Mouse (Mus musculus) A20 (cell line): ENCODE results near the gene Xbp1.
"Not testable (repeated sequence)": the region's sequence is repeated elsewhere in the genome, so short reads cannot be mapped to it uniquely, and the experiment has no call there.

Source experiments
- DNase-seq: peaks from one replicate; pipeline ENCODE4 v3.0.0-alpha.2; 2011; ENCODE audit warnings: low read depth, low spot score

Xbp1 gene

GRCm38 (mm10) chr11:5500903-5501741 lies 19.3 kb upstream of the Xbp1 start:
- DNase-seq = peak; percentile 89

- DNase-seq = peak; percentile 39
Observed at GRCm38 (mm10) chr11:5502351-5503051, 18.0 kb upstream of the Xbp1 start.

DNA sequence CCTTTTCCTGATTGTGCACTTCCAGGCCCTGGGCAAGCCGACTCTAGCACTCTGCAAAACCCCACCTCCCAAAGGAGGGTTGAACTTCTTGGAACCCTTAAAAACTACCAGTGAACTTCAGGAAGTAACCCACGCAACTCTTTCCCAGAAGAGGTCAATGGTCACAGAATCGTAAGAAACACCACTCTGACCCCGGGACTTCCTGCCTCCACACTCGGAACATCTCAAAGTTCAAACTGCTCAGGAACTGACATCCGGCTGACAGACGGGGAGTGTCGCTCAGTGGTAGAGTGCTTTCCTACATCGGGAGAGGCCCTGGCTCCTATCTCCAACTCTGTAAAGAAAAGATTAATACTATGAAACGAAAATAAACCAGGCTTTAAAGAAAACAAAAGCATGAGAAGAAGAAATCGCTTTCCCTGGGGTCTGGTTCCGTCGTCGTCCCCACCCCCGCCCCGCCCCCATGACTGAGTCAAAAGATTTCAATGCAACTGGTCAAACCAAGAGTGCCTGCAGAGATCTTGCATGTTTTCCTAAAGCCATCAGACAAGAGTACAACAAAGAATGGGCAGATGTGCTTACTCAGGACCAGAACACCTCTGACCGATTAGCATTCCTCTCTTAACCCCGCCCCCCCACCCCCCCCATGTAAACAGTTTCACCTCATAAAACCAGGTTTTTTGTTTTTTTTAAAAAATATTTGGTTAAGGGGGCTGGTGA lies 14.4 kb upstream of the Xbp1 start:
- no peak for DNase-seq

- DNase-seq = peak; percentile 82
Observed at GRCm38 (mm10) chr11:5509215-5510098, 11.0 kb upstream of the Xbp1 start.

- no peak for DNase-seq
Observed at GRCm38 (mm10) chr11:5510099-5510391, 10.4 kb upstream of the Xbp1 start.

DNA sequence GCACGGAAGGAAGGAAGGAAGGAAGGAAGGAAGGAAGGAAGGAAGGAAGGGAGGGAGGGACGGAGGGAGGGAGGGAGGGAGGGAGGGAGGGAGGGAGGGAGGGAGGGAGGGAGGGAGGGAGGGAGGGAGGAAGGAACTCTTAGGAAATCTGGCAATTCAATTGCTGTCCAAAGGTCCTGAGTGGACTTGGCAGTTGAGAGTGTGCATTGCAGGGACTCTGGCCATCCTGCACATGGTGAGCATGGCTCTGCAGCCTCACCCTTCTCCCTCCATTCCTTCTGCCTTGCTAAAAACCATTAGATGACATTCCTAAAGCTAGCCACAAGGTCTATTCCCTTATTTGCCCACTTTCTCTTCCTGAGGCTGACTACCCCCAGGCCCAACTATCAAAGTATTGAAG lies 9.8 kb upstream of the Xbp1 start:
- not testable (repeated sequence) for DNase-seq

GRCm38 (mm10) chr11:5512099-5512725 lies 8.2 kb upstream of the Xbp1 start:
- peak; percentile 87 for DNase-seq

GRCm38 (mm10) chr11:5512961-5513360 lies 7.5 kb upstream of the Xbp1 start:
- no peak for DNase-seq

DNA sequence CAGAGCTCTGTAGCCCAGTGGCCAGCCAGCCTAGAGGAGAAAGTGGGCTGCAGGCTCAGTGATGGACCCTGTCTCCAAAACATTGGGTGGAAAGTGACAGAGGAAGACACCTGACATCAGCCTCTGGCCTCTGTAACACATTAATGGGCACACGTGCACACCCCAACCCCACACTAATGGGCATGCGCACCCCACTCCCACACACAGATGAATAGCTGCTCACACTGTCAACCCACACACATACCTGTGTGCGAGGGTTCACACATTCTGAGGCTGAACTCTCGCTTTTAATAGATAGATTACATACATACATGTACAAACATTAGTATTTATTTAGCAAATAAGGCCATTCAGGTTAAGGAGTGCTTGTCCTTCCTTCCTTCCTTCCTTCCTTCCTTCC lies 6.4 kb upstream of the Xbp1 start:
- no peak for DNase-seq

- no peak for DNase-seq
Observed at GRCm38 (mm10) chr11:5515196-5515595, 5.3 kb upstream of the Xbp1 start.

DNA sequence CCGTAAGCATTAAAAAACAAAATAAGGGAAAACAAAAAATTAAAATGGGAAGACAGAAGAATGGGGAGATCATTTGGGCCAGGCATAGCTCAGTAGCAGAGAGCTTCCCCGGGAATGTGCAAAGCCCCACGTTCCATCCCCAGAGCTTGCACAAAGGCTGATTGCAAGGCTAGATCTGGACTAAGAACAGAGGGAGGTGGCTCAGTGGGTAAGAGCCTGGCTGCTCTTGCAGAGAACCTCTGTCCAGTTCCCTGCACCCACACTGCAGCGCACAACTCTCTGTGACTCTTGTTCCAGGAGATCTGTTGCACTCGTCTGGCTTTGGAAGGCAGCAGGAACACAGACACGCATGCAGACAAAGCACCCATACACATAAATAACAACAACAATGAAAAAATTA lies 4.8 kb upstream of the Xbp1 start:
- DNase-seq = no peak

- no peak for DNase-seq
Observed at GRCm38 (mm10) chr11:5516151-5516550, 4.3 kb upstream of the Xbp1 start.

DNA sequence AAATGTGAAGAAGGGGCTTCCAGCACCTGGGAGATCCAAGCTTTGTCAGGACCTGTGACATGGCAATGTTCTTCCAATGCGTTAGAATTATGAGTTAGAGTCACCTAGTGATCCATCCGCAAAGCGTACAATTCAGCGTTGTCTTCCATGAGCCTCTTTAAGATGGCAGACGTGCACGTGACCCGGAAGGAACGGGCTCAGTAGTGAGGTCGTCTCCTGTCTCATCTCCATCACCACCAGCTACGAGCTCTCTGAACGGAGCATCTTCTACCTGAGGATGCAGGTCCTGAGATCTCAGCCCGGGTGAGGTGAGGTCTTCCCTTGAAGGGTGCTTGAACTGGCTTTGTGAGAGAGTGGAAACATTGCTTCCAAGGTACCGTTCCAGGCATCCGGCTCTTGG lies 3.8 kb upstream of the Xbp1 start:
- no peak for DNase-seq

- no peak for DNase-seq
Observed at GRCm38 (mm10) chr11:5517346-5517745, 3.1 kb upstream of the Xbp1 start.

GRCm38 (mm10) chr11:5519681-5520080 lies 778 bp upstream of the Xbp1 start:
- no peak for DNase-seq

GRCm38 (mm10) chr11:5521266-5521515 lies 732 bp downstream of the Xbp1 start:
- DNase-seq = no peak

- peak; percentile 85 for DNase-seq
Observed at GRCm38 (mm10) chr11:5521516-5522291, 1.2 kb downstream of the Xbp1 start.

DNA sequence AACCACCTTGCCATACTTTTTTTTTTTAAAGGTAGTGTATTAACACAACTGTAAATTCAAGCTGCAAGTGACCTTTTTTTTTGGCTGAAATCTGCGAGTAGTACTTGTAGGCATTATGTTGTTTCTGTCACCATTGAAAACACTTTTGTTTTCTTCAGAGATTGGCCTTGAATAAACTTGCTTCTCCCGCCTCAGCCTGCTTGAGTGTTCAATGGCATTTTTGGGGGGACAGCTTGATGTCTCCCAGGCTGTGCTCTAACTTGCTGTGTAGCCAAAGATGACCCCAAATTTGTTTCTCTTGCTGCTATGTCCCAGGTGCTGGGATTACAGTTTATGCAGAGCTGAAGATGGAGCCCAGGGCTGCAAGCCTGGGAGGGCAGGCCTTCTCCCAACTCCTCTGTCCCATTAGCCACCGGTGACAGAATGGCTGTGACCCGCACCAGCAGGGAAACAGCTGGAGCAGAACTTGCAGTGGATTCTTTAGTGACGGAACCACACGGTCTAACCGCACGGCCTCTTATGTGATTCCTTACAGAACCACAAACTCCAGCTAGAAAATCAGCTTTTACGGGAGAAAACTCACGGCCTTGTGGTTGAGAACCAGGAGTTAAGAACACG lies 2.4 kb downstream of the Xbp1 start:
- DNase-seq = no peak

DNA sequence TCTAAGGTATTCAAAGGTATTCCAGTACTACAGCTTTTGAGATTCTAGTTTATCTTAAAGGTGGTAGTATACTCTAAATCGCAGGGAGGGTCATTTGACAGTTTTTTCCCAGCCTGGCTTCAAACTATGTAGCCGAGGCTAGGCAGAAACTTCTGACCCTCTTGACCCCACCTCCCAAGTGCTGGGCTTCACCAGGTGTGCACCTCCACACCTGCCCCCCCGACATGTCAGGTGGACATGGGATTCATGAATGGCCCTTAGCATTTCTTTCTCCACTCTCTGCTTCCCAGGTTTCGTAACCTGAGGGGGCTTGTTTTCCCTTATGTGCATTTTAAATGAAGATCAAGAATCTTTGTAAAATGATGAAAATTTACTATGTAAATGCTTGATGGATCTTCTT lies 5.0 kb downstream of the Xbp1 start:
- DNase-seq = no peak
